Mouse (Mus musculus) embryonic fibroblast, embryonic 13.5 days (primary cell): Measurements from ENCODE around the gene Ddx1. TPM values are rescaled to one million over a fixed set of nuclear protein-coding genes. Genes with fewer than 3 reads are reported as not detected.

Experiments used
- H3K27ac ChIP-seq: 2 replicates; pipeline ENCODE4 v1.5.1; 2012; ENCODE audit warnings: low read length, control low read depth, inconsistent platforms; ENCODE audit not compliant: insufficient read depth
- H3K4me1 ChIP-seq: 2 replicates; pipeline ENCODE4 v1.6.1; 2011; ENCODE audit warnings: low read length; ENCODE audit not compliant: control insufficient read depth, insufficient read depth
- H3K4me3 ChIP-seq: 2 replicates; pipeline ENCODE4 v1.5.1; 2011; ENCODE audit warnings: mild to moderate bottlenecking, control low read depth, low read length; ENCODE audit not compliant: insufficient read depth
- CTCF ChIP-seq: IDR thresholded peaks from 2 replicates; pipeline ENCODE4 v1.5.1; 2011; ENCODE audit warnings: mild to moderate bottlenecking, control low read depth, low read length, moderate library complexity, borderline replicate concordance; ENCODE audit not compliant: insufficient read depth
- POLR2A ChIP-seq: IDR thresholded peaks from 2 replicates; pipeline ENCODE4 v1.6.1; 2011; ENCODE audit warnings: low read depth, mild to moderate bottlenecking, control low read depth, low read length, moderate library complexity
- polyA plus RNA-seq: library from polyadenylated mRNA; stranded (reverse); fragments of >200 nt; gene quantifications from 2 replicates; pipeline ENCODE4 v1.2.4, GENCODE M21; 2011; ENCODE audit warnings: low read depth; ENCODE audit not compliant: missing spikeins, insufficient read length

Ddx1 gene
- polyA plus RNA-seq, 1 experiment: 195 TPM

- no peak overlapping the region for H3K27ac ChIP-seq
- no peak overlapping the region for H3K4me3 ChIP-seq
- TF ChIP-seq POLR2A: no peak
- TF ChIP-seq CTCF: no peak
- H3K4me1 ChIP-seq: no peaks in the 10 kb centered on the region
Observed at GRCm38 (mm10) chr12:13182220-13182619, 66.8 kb downstream of the Ddx1 start.

DNA sequence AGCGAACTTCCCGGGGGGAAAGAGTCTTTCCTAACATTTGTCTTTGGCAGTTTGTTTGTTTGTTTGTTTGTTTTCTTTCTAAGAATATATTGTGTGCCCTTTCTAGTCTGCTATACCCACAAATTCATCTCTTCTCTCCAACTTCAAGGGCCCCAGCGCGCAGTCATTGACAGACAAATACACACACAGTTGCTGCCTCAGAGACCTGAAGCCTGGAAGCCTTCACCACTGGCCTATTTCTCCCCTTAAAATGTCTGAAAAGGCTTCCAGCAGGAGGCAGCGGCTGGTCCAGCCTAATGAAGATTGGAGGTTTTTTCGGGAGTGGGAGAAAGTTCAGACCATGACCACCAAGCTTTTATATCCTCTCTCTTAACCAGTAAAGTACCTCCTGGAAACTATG, 67.3 kb downstream of the Ddx1 start:
- H3K4me3 ChIP-seq: no peak overlapping the region
- no peaks in the 10 kb centered on the region for H3K4me1 ChIP-seq
- no peak overlapping the region for H3K27ac ChIP-seq
- no peak for TF ChIP-seq CTCF
- no peak for TF ChIP-seq POLR2A

DNA sequence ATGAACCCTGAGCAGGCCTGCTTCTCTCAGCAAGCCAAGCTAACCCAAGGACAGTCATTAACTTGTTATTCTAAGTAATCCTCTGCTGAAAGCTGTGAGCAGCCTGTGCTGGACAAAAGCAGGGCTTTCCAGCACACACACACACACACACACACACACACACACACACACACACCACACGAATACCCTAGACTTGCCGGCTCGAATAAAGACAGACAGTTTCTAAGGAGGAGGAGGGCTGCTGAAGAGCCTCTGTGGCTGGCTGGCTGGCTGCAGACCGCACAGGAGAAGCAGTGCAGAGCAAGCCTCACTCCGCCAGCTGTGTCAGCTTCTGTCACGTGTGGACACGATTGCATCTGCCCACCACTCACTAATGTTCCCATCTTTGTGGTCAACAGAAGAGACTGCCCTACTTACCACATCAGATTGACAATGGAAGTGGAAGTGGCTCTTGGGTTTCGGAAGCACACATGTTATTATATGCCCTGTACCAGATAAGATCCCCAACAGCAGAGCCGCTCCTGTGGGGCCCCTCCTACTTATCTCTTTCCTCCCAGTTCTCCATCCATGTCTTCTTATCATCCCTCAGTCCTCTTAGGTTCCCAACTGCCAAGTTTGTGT, 68.2 kb downstream of the Ddx1 start:
- Histone ChIP-seq H3K4me1 (peaks cover 5% of the 10 kb centered on the region; the same call in 1 of the 2 replicates), H3K27ac (no peak overlapping the region), H3K4me3 (no peak overlapping the region)
- TF ChIP-seq CTCF (no peak), POLR2A (no peak)

- TF ChIP-seq CTCF (no peak), POLR2A (no peak)
- no peak overlapping the region for H3K27ac ChIP-seq
- no peak overlapping the region for H3K4me3 ChIP-seq
- H3K4me1 ChIP-seq: peaks cover 5% of the 10 kb centered on the region; the same call in 1 of the 2 replicates
Observed at GRCm38 (mm10) chr12:13180332-13180714, 68.7 kb downstream of the Ddx1 start.

GRCm38 (mm10) chr12:13177606-13178005, 71.4 kb downstream of the Ddx1 start:
- Histone ChIP-seq H3K4me3 (no peak overlapping the region), H3K27ac (no peak overlapping the region), H3K4me1 (peaks cover 5% of the 10 kb centered on the region; the same call in 1 of the 2 replicates)
- TF ChIP-seq POLR2A (no peak), CTCF (no peak)

DNA sequence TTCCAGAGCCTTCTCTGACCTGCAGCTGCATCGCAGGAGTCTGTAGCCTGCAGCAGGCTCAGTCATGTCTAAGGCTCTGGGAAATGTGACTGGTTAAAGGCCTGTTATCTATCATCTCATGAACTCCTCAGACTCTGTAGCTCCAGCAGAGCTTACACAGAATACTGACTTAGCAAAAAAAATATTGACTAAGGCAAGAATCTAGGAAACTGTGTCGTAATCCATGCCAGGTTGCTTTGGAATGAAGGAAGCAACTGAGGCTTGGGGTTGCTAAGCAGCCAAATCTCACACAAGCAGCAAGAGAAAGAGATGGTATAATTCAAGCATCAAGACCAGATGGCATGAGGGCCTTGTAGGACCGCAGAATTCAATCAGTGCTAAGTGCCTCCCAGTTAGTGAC, 72.1 kb downstream of the Ddx1 start:
- no peak overlapping the region for H3K27ac ChIP-seq
- no peak overlapping the region for H3K4me3 ChIP-seq
- no peak for TF ChIP-seq CTCF
- TF ChIP-seq POLR2A: no peak
- H3K4me1 ChIP-seq: peaks cover 5% of the 10 kb centered on the region; the same call in 1 of the 2 replicates

GRCm38 (mm10) chr12:13176136-13176535, 72.9 kb downstream of the Ddx1 start:
- Histone ChIP-seq H3K4me3 (no peak overlapping the region), H3K27ac (no peak overlapping the region), H3K4me1 (peaks cover 5% of the 10 kb centered on the region; the same call in 1 of the 2 replicates)
- TF ChIP-seq POLR2A: no peak
- no peak for TF ChIP-seq CTCF

DNA sequence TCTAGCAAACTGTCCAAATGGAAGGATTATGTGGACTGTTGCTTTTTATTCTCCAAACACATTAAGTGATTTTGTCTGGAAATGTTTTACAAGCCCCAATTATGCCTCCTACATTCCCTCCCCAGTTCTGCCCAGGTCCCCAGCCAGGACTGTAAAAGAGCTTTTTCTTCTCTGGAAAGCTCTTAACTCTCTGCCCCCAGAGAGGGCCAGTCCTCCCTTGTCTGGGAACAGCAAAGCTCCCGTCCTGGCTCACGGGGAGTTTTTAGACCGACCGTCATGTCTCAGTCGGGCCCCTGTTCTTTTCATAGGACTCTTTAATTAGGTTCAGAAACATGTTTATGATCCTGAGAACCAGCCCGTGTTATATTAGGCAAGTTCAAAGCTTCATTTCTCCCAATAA, 75.0 kb downstream of the Ddx1 start:
- Histone ChIP-seq H3K4me1 (peaks cover 5% of the 10 kb centered on the region; the same call in 1 of the 2 replicates), H3K4me3 (no peak overlapping the region), H3K27ac (no peak overlapping the region)
- TF ChIP-seq CTCF (no peak), POLR2A (no peak)

DNA sequence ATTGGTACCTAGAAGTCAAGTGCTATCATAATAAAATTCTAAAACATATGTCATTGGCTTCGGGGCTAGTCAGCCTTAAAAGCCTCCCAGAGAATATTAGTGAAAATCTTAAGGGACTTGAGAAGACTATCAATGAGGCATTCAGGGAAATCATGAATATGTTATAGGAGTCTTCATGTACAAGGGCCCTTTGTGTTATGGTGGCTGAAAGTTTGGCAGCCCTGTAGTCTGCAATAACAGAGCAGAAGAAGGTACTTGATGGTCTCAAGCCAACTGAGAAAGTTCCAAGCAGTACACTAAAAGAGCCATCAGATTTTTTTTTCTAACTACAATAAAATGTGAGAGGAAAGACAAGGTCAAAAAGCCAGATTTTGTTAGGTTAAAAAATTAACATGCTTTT, 80.9 kb downstream of the Ddx1 start:
- Histone ChIP-seq H3K4me3 (no peak overlapping the region), H3K27ac (no peak overlapping the region), H3K4me1 (peaks cover 5% of the 10 kb centered on the region)
- TF ChIP-seq CTCF (no peak), POLR2A (no peak)

DNA sequence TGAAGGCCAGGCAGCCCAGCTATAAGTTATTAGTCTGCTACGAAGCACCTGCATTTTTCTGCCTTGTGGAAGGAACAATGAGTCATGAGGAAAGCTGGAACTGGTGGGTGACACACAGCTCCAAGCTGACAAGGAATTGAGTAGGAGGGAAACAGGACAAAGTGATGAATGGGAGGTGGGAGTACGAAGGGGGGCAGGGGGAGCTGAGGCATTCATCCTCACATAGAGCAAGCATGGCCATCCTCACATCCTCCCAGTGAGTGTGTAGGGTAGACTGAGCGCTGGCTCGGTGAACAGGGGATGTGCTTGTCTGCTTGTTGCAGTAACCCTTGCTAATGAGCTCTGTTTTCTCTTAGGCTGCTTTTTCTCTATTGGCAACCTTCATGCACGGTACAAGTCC, 81.9 kb downstream of the Ddx1 start:
- TF ChIP-seq POLR2A (no peak), CTCF (no peak)
- peaks cover 5% of the 10 kb centered on the region for H3K4me1 ChIP-seq
- H3K4me3 ChIP-seq: no peak overlapping the region
- H3K27ac ChIP-seq: no peak overlapping the region

Other genes starting within 250 kb of the Ddx1 start
- 24.5 and 27.7 TPM in 2 replicates for gene Nbas, start 19.9 kb upstream of the Ddx1 start, polyA plus RNA-seq